Mouse (Mus musculus) forebrain, embryonic 10.5 days (tissue): Measurements from ENCODE around the gene Gm10974. TPM values are rescaled to one million over a fixed set of nuclear protein-coding genes. Genes with fewer than 3 reads are reported as not detected.
A peak's percentile ranks its signal among the peaks of the same experiment; 100 is the strongest.

Experiments
- DNase-seq: peaks from one replicate; pipeline ENCODE4 v3.0.0-alpha.2; 2017; ENCODE audit warnings: low spot score; ENCODE audit errors: extremely low spot score
- H3K27ac ChIP-seq: fragments of 300-500 bp; sonication (generic); 2 replicates; pipeline ENCODE4 v1.5.1; 2016; ENCODE audit warnings: mild to moderate bottlenecking
- H3K27me3 ChIP-seq: fragments of 300-500 bp; sonication (generic); 2 replicates; pipeline ENCODE4 v1.6.1; 2016; ENCODE audit warnings: mild to moderate bottlenecking; ENCODE audit not compliant: poor library complexity, severe bottlenecking
- H3K36me3 ChIP-seq: fragments of 300-500 bp; sonication (generic); replicated peaks from 2 replicates; pipeline ENCODE4 v1.6.1; 2016; ENCODE audit warnings: mild to moderate bottlenecking, moderate library complexity
- H3K4me1 ChIP-seq: fragments of 300-500 bp; sonication (generic); 2 replicates; pipeline ENCODE4 v1.6.1; 2016
- H3K4me3 ChIP-seq: fragments of 300-500 bp; sonication (generic); 2 replicates; pipeline ENCODE4 v1.5.1; 2016; ENCODE audit warnings: mild to moderate bottlenecking, moderate library complexity
- H3K9me3 ChIP-seq: fragments of 300-500 bp; sonication (generic); 2 replicates; pipeline ENCODE4 v1.6.1; 2016; ENCODE audit warnings: mild to moderate bottlenecking, moderate library complexity
- WGBS: fragments of 180-500 bp; shearing (Covaris S2); methylation state at CpG from one replicate; pipeline ENCODE4 v1.1.7; 2016; 5-methylcytosine and 5-hydroxymethylcytosine counted together
- polyA plus RNA-seq: library from polyadenylated mRNA; unstranded; fragments of >200 nt; fragmentation: Nextera tagmentation; extraction: Ambion mirVana; gene quantifications from 2 replicates; pipeline ENCODE4 v1.2.1, GENCODE M21; 2016

Gene Gm10974
- polyA plus RNA-seq, 1 experiment from 2014 or later: not detected

- no peak overlapping the region for H3K27ac ChIP-seq
- no peaks in the 10 kb centered on the region for H3K36me3 ChIP-seq
- no peak for DNase-seq
- 0 out of 2 replicates have a peak, but pooled peaks cover 4% of the 10 kb centered on the region for H3K4me1 ChIP-seq
- H3K9me3 ChIP-seq: no peaks in the 10 kb centered on the region
- WGBS: 80% methylated on average over 5 of the region's 5 CpGs
- H3K4me3 ChIP-seq: no peak overlapping the region
- H3K27me3 ChIP-seq: no peaks in the 10 kb centered on the region
Measured at GRCm38 (mm10) chr7:66369071-66369933, 3.6 kb downstream of the Gm10974 start.

GRCm38 (mm10) chr7:66369934-66370445, 4.3 kb downstream of the Gm10974 start:
- H3K27me3 ChIP-seq: no peaks in the 10 kb centered on the region
- DNase-seq: no peak
- no peaks in the 10 kb centered on the region for H3K9me3 ChIP-seq
- no peak overlapping the region for H3K27ac ChIP-seq
- H3K4me3 ChIP-seq: no peak overlapping the region
- 0 out of 2 replicates have a peak, but pooled peaks cover 4% of the 10 kb centered on the region for H3K4me1 ChIP-seq
- 89% methylated on average over 5 of the region's 5 CpGs for WGBS
- H3K36me3 ChIP-seq: no peaks in the 10 kb centered on the region

GRCm38 (mm10) chr7:66370970-66371369, 5.3 kb downstream of the Gm10974 start:
- H3K9me3 ChIP-seq: no peaks in the 10 kb centered on the region
- H3K27me3 ChIP-seq: no peaks in the 10 kb centered on the region
- WGBS: 90% methylated on average over 6 of the region's 6 CpGs
- H3K36me3 ChIP-seq: no peaks in the 10 kb centered on the region
- no peak overlapping the region for H3K27ac ChIP-seq
- no peak for DNase-seq
- no peak overlapping the region for H3K4me3 ChIP-seq
- H3K4me1 ChIP-seq: 0 out of 2 replicates have a peak, but pooled peaks cover 4% of the 10 kb centered on the region

GRCm38 (mm10) chr7:66373391-66373790, 7.7 kb downstream of the Gm10974 start:
- no peak overlapping the region for H3K4me3 ChIP-seq
- no peak for DNase-seq
- H3K27ac ChIP-seq: no peak overlapping the region
- H3K4me1 ChIP-seq: peaks cover 8% of the 10 kb centered on the region; the same call in 1 of the 2 replicates
- H3K27me3 ChIP-seq: no peaks in the 10 kb centered on the region
- 85% methylated on average over 3 of the region's 3 CpGs for WGBS
- no peaks in the 10 kb centered on the region for H3K36me3 ChIP-seq
- no peaks in the 10 kb centered on the region for H3K9me3 ChIP-seq

- WGBS: 89% methylated on average over 4 of the region's 4 CpGs
- DNase-seq: no peak
- Histone ChIP-seq H3K4me1 (peaks cover 4% of the 10 kb centered on the region; the same call in 1 of the 2 replicates), H3K36me3 (no peaks in the 10 kb centered on the region), H3K4me3 (no peak overlapping the region), H3K27me3 (no peaks in the 10 kb centered on the region), H3K27ac (no peak overlapping the region), H3K9me3 (no peaks in the 10 kb centered on the region)
Measured at GRCm38 (mm10) chr7:66375736-66376135, 10.0 kb downstream of the Gm10974 start.

- whole genome bisulfite sequencing: 86% methylated on average over 10 of the region's 10 CpGs
- no peaks in the 10 kb centered on the region for H3K9me3 ChIP-seq
- H3K27me3 ChIP-seq: no peaks in the 10 kb centered on the region
- no peak overlapping the region for H3K27ac ChIP-seq
- peaks cover 4% of the 10 kb centered on the region; the same call in 1 of the 2 replicates for H3K4me1 ChIP-seq
- no peaks in the 10 kb centered on the region for H3K36me3 ChIP-seq
- DNase-seq: no peak
- H3K4me3 ChIP-seq: no peak overlapping the region
Measured at GRCm38 (mm10) chr7:66376560-66376959, 10.9 kb downstream of the Gm10974 start.

GRCm38 (mm10) chr7:66384213-66384612, 18.5 kb downstream of the Gm10974 start:
- H3K36me3 ChIP-seq: no peaks in the 10 kb centered on the region
- H3K9me3 ChIP-seq: no peaks in the 10 kb centered on the region
- no peak for DNase-seq
- H3K27me3 ChIP-seq: peaks cover 29% of the 10 kb centered on the region
- no peak overlapping the region for H3K4me3 ChIP-seq
- H3K4me1 ChIP-seq: peaks cover 21% of the 10 kb centered on the region
- 83% methylated on average over 5 of the region's 5 CpGs for WGBS
- H3K27ac ChIP-seq: no peak overlapping the region

- peaks cover 21% of the 10 kb centered on the region for H3K4me1 ChIP-seq
- H3K4me3 ChIP-seq: no peak overlapping the region
- no peak for DNase-seq
- no peak overlapping the region for H3K27ac ChIP-seq
- no peaks in the 10 kb centered on the region for H3K9me3 ChIP-seq
- WGBS: 96% methylated on average over 8 of the region's 8 CpGs
- H3K36me3 ChIP-seq: no peaks in the 10 kb centered on the region
- peaks cover 29% of the 10 kb centered on the region for H3K27me3 ChIP-seq
Measured at GRCm38 (mm10) chr7:66384891-66385290, 19.2 kb downstream of the Gm10974 start.

- H3K4me1 ChIP-seq: peaks cover 21% of the 10 kb centered on the region
- peaks cover 29% of the 10 kb centered on the region for H3K27me3 ChIP-seq
- WGBS: 94% methylated on average over 11 of the region's 12 CpGs
- H3K36me3 ChIP-seq: no peaks in the 10 kb centered on the region
- H3K4me3 ChIP-seq: no peak overlapping the region
- no peak overlapping the region for H3K27ac ChIP-seq
- H3K9me3 ChIP-seq: no peaks in the 10 kb centered on the region
- DNase-seq: no peak
Measured at GRCm38 (mm10) chr7:66385826-66386225, 20.1 kb downstream of the Gm10974 start.

GRCm38 (mm10) chr7:66386411-66386810, 20.7 kb downstream of the Gm10974 start:
- no peak overlapping the region for H3K4me3 ChIP-seq
- WGBS: 91% methylated on average over 6 of the region's 6 CpGs
- no peaks in the 10 kb centered on the region for H3K36me3 ChIP-seq
- no peak overlapping the region for H3K27ac ChIP-seq
- no peak for DNase-seq
- H3K4me1 ChIP-seq: peaks cover 21% of the 10 kb centered on the region
- no peaks in the 10 kb centered on the region for H3K9me3 ChIP-seq
- peaks cover 29% of the 10 kb centered on the region for H3K27me3 ChIP-seq

GRCm38 (mm10) chr7:66387419-66387812, 21.7 kb downstream of the Gm10974 start:
- Histone ChIP-seq H3K9me3 (no peaks in the 10 kb centered on the region), H3K27me3 (peaks cover 29% of the 10 kb centered on the region), H3K4me1 (peaks cover 21% of the 10 kb centered on the region), H3K27ac (peak overlapping the region; percentile 89), H3K36me3 (no peaks in the 10 kb centered on the region), H3K4me3 (peak overlapping the region; percentile 78)
- DNase-seq: no peak
- 4% methylated on average over 13 of the region's 13 CpGs for WGBS

GRCm38 (mm10) chr7:66387813-66388521, 22.3 kb downstream of the Gm10974 start, which contains the start of gene Lrrk1:
Lrrk1 (minus strand) TSS chr7:66388350.
- Histone ChIP-seq H3K27ac (peak within 1 kb of the TSS; percentile 89), H3K36me3 (no peaks in the 10 kb centered on the region), H3K4me3 (peak within 1 kb of the TSS; percentile 78), H3K4me1 (peaks cover 21% of the 10 kb centered on the region), H3K27me3 (peaks cover 29% of the 10 kb centered on the region), H3K9me3 (no peaks in the 10 kb centered on the region)
- under 1% methylated on average over 69 of the region's 70 CpGs for WGBS
- peak; percentile 69 for DNase-seq
